Mouse (Mus musculus) right cerebral cortex, postnatal 25 days (tissue): ENCODE results near the gene Sqstm1.
A peak's percentile ranks its signal among the peaks of the same experiment; 100 is the strongest.

Experiments used
- DNase-seq: peaks from one replicate; pipeline ENCODE4 v3.0.0; 2022

Gene Sqstm1

GRCm38 (mm10) chr11:50210505-50211151 lies at the start of gene Sqstm1, which contains the start of gene Mgat4b:
Sqstm1 (minus strand) TSS chr11:50210827.
Mgat4b (plus strand) TSS chr11:50210890.
- peak; percentile 85 for DNase-seq

GRCm38 (mm10) chr11:50258310-50258709 lies 47.7 kb upstream of the Sqstm1 start:
- peak; percentile 63 for DNase-seq

- no peak for DNase-seq
These were observed 46.0 kb upstream of the Sqstm1 start for GRCm38 (mm10) chr11:50256615-50257014.

- DNase-seq = peak; percentile 87
These were observed 43.5 kb upstream of the Sqstm1 start for GRCm38 (mm10) chr11:50254010-50254580.

- DNase-seq = no peak
These were observed 42.8 kb upstream of the Sqstm1 start for GRCm38 (mm10) chr11:50253393-50253792.

- no peak for DNase-seq
These were observed 42.1 kb upstream of the Sqstm1 start for GRCm38 (mm10) chr11:50252684-50253265.

GRCm38 (mm10) chr11:50252166-50252565 lies 41.5 kb upstream of the Sqstm1 start:
- DNase-seq = no peak

GRCm38 (mm10) chr11:50248473-50249171 lies 38.0 kb upstream of the Sqstm1 start:
- DNase-seq = no peak

GRCm38 (mm10) chr11:50245269-50245668 lies 34.6 kb upstream of the Sqstm1 start:
- no peak for DNase-seq

- no peak for DNase-seq
These were observed 33.3 kb upstream of the Sqstm1 start for GRCm38 (mm10) chr11:50243926-50244325.

- no peak for DNase-seq
These were observed 29.7 kb upstream of the Sqstm1 start for GRCm38 (mm10) chr11:50240235-50240911.

- DNase-seq = no peak
These were observed 28.5 kb upstream of the Sqstm1 start for GRCm38 (mm10) chr11:50238821-50239791.

GRCm38 (mm10) chr11:50238324-50238723 lies 27.7 kb upstream of the Sqstm1 start, which contains the start of gene Ltc4s:
Ltc4s (minus strand) TSS chr11:50238616.
- DNase-seq = no peak

- no peak for DNase-seq
These were observed 26.6 kb upstream of the Sqstm1 start for GRCm38 (mm10) chr11:50236937-50237835.

GRCm38 (mm10) chr11:50236540-50236936 lies 25.9 kb upstream of the Sqstm1 start:
- peak; percentile 80 for DNase-seq

GRCm38 (mm10) chr11:50234606-50235005 lies 24.0 kb upstream of the Sqstm1 start:
- no peak for DNase-seq

GRCm38 (mm10) chr11:50233993-50234392 lies 23.4 kb upstream of the Sqstm1 start:
- no peak for DNase-seq

- no peak for DNase-seq
These were observed 22.4 kb upstream of the Sqstm1 start for GRCm38 (mm10) chr11:50233022-50233421.

- DNase-seq = no peak
These were observed 20.8 kb upstream of the Sqstm1 start for GRCm38 (mm10) chr11:50231411-50231810.

- no peak for DNase-seq
These were observed 20.1 kb upstream of the Sqstm1 start for GRCm38 (mm10) chr11:50230481-50231304.
